Mouse (Mus musculus): Measurements from ENCODE around the gene Abi1. TPM values are rescaled to one million over a fixed set of nuclear protein-coding genes. Genes with fewer than 3 reads are reported as not detected.

The Abi1 gene
- total and polyA plus RNA-seq, 2 experiments from 2014 or later = 71.7 to 141 TPM

GRCm38 (mm10) chr2:22895282-22896273 lies 144.5 kb downstream of the Abi1 start, which contains the start of gene Pdss1:
Gene Pdss1 (plus strand): TSS chr2:22895522.
- Histone ChIP-seq H3K9me3 (ENCODE audit: low read length) (no peaks in the 10 kb centered on the region), H3K27me3 (ENCODE audit: insufficient read depth, low read length) (no peaks in the 10 kb centered on the region), H3K4me1 (ENCODE audit: insufficient read depth) (0 out of 2 replicates have a peak, but pooled peaks cover 5% of the 10 kb centered on the region), H3K4me3 (ENCODE audit: low read depth, low read length) (peak within 1 kb of the TSS; percentile 89), H3K36me3 (ENCODE audit: insufficient read depth) (no peaks in the 10 kb centered on the region), H3K9ac (peak within 1 kb of the TSS; percentile 81), H3K4me2 (ENCODE audit: low read depth) (peak within 1 kb of the TSS; percentile 63), H3K27ac (ENCODE audit: low read depth, low read length) (peak within 1 kb of the TSS; percentile 85)
- ATAC-seq (peak; percentile 99), DNase-seq (peak; percentile 93)
- WGBS = 2% methylated on average over 81 of the region's 81 CpGs
- no peak for TF ChIP-seq CTCF (IDR thresholded peaks at IDR 0.05; ENCODE audit: low read depth)

- H3K4me1 ChIP-seq (ENCODE audit: insufficient read depth) = 0 out of 2 replicates have a peak, but pooled peaks cover 5% of the 10 kb centered on the region
- TF ChIP-seq CTCF (IDR thresholded peaks at IDR 0.05; ENCODE audit: low read depth) = no peak
- 20% methylated on average over 9 of the region's 9 CpGs for WGBS
- peak overlapping the region; percentile 89 for H3K4me3 ChIP-seq (ENCODE audit: low read depth, low read length)
- peak overlapping the region; percentile 81 for H3K9ac ChIP-seq
- ATAC-seq (no peak), DNase-seq (no peak)
- H3K27ac ChIP-seq (ENCODE audit: low read depth, low read length) = peak overlapping the region; percentile 85
- H3K4me2 ChIP-seq (ENCODE audit: low read depth) = peak overlapping the region; percentile 63
- H3K27me3 ChIP-seq (ENCODE audit: insufficient read depth, low read length) = no peaks in the 10 kb centered on the region
- no peaks in the 10 kb centered on the region for H3K36me3 ChIP-seq (ENCODE audit: insufficient read depth)
- H3K9me3 ChIP-seq (ENCODE audit: low read length) = no peaks in the 10 kb centered on the region
Observed at GRCm38 (mm10) chr2:22894932-22895281, 145.1 kb downstream of the Abi1 start.

Other genes with a start within 250 kb of the Abi1 start
- 19.4 and 21.9 TPM in 2 replicates for gene Pdss1, start 144.7 kb downstream of the Abi1 start, total RNA-seq (2014; rRNA removed)
- gene Pdss1, start 144.7 kb downstream of the Abi1 start, polyA plus RNA-seq (2015; fragmentation: Nextera tagmentation; extraction: Ambion mirVana) = 21.4 and 22.5 TPM in 2 replicates
- gene Acbd5, start 27.9 kb upstream of the Abi1 start, total RNA-seq (2014; rRNA removed) = 49.2 and 50.1 TPM in 2 replicates
- gene Acbd5, start 27.9 kb upstream of the Abi1 start, polyA plus RNA-seq (2015; fragmentation: Nextera tagmentation; extraction: Ambion mirVana) = 33.2 and 52.4 TPM in 2 replicates
- 2.7 and 4.6 TPM in 2 replicates for gene Mastl, start 115.8 kb upstream of the Abi1 start, total RNA-seq (2014; rRNA removed)
- 1.5 and 1.8 TPM in 2 replicates for gene Mastl, start 115.8 kb upstream of the Abi1 start, polyA plus RNA-seq (2015; fragmentation: Nextera tagmentation; extraction: Ambion mirVana)
- gene Yme1l1, start 116.1 kb upstream of the Abi1 start, total RNA-seq (2014; rRNA removed) = 92.6 and 99.2 TPM in 2 replicates
- 45.5 and 49.4 TPM in 2 replicates for gene Yme1l1, start 116.1 kb upstream of the Abi1 start, polyA plus RNA-seq (2015; fragmentation: Nextera tagmentation; extraction: Ambion mirVana)
- gene 4931423N10Rik, start 167.2 kb upstream of the Abi1 start, total RNA-seq (2014; rRNA removed) = 0.24 and 0.31 TPM in 2 replicates
- 0.19 and 0.20 TPM in 2 replicates for gene 4931423N10Rik, start 167.2 kb upstream of the Abi1 start, polyA plus RNA-seq (2015; fragmentation: Nextera tagmentation; extraction: Ambion mirVana)